Mouse (Mus musculus): ENCODE results near the gene Hic1.

DNA sequence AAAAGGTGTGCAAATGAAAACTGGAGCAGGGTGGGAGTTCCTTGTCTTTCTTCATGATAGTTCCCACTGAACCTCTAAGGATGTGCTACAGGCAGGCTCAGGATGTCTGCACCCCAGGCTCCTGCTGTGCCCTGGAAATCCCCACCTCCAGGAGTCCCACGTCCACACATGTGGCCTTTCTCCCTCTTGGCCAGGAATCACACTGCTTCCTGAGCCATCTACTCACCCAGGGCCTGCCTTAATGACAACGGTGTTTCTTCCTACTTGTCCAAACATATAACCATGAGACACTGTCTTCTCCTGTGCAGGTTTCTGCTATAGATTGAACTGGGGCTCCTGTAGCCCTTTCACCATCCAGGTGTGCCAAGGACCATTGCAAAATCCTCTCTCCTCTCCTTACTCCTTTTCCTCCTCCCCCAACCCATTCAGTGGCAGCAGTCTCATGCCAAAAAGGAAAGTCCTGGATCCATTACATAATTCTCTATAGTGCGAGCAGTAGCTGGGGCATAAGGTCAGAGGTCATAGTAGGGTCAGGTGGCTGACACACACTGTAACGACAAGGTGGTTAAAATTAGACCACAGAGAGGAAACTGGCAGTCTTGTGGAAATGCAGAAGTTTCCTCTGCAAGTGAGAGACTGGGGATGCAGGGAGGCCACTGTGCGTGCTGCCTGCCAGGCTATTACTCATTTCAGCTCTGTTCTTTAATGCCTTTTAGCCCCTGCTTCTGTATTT, 32.5 kb downstream of the Hic1 start:
- no peak for TF ChIP-seq POLR2A (IDR thresholded peaks at IDR 0.05; ENCODE audit: insufficient read depth, low read depth, low read length)
- TF ChIP-seq CTCF (IDR thresholded peaks at IDR 0.05; ENCODE audit: insufficient read depth, low read depth, low read length): no peak

All from olfactory bulb, adult 2 months (tissue).